Mouse (Mus musculus) brain, embryonic 14.5 days (tissue): ENCODE data around the gene Akt2.

Source experiments
- CTCF ChIP-seq: fragments of 200-500 bp; IDR thresholded peaks from 2 replicates; pipeline ENCODE4 v1.5.1; 2012; ENCODE audit warnings: inconsistent platforms, mild to moderate bottlenecking, moderate library complexity, borderline replicate concordance; ENCODE audit not compliant: insufficient read depth, insufficient read length; ENCODE audit errors: extremely low read depth
- POLR2A ChIP-seq: fragments of 200-500 bp; IDR thresholded peaks from 2 replicates; pipeline ENCODE4 v1.6.1; 2012; ENCODE audit warnings: mild to moderate bottlenecking, inconsistent platforms, borderline replicate concordance; ENCODE audit not compliant: poor library complexity, insufficient read depth, insufficient read length, severe bottlenecking; ENCODE audit errors: extremely low read depth

DNA sequence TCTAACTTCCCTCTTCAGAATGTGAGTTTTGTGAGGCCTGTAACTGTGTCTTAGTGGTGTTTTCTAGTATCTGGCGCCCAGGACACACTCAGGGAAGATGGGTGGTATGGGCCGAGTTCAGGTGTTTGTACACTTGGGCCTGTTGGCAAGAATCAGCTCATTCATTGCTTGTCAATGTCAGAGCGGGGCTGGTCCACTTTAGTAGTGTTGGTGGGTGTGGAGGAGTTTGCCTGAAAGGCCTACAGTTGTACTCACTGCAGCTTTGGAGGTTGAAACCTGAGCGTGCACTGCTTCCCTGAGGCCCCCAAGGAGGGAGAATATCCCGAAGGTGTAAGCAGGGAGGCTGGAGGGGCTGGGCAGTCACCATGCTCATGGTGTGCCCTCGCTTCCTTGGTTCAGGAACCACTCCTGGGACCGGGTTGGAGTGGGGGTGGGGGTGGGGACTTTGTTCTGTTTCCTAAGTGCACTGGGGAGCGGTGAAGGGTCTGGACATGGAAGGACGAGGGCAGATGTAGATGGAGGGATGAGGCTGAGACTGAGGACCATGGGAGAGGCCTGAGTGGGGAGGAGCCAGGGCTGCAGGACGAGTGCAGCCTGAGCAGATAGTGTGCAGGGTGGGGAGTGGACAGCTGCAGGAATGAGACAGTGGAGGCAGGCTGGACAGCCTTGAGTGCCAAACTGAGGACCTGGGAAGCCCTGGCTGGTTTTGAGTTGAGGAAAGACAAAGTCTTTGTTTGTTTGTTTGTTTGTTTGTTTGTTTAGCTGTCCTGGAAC, 15.3 kb downstream of the Akt2 start:
- TF ChIP-seq CTCF (no peak), POLR2A (no peak)
